Mouse (Mus musculus) forebrain, postnatal 0 days (tissue): ENCODE measurements around the gene Meis1. TPM values are rescaled to one million over a fixed set of nuclear protein-coding genes. Genes with fewer than 3 reads are reported as not detected.
A peak's percentile ranks its signal among the peaks of the same experiment; 100 is the strongest.

Experiments used
- ATAC-seq: fragments of 200-750 bp; cut with Nextera tagmentation; 2 replicates; pipeline ENCODE4 v1.8.0; 2017; ENCODE audit warnings: mild to moderate bottlenecking, moderate library complexity
- DNase-seq: peaks from one replicate; pipeline ENCODE4 v3.0.0-alpha.2; 2015
- H3K27ac ChIP-seq: fragments of 300-500 bp; sonication (generic); 2 replicates; pipeline ENCODE4 v1.5.1; 2014; ENCODE audit warnings: low read depth, mild to moderate bottlenecking, antibody characterized with exemption, low read length, moderate library complexity, mixed read lengths
- H3K27me3 ChIP-seq: fragments of 300-500 bp; sonication (generic); 2 replicates; pipeline ENCODE4 v1.6.1; 2014; ENCODE audit warnings: mild to moderate bottlenecking, low read length, mixed read lengths; ENCODE audit not compliant: insufficient read depth
- H3K36me3 ChIP-seq: fragments of 300-500 bp; sonication (generic); 2 replicates; pipeline ENCODE4 v1.6.1; 2014; ENCODE audit warnings: mild to moderate bottlenecking, moderate library complexity; ENCODE audit not compliant: insufficient read depth
- H3K4me1 ChIP-seq: fragments of 300-500 bp; sonication (generic); 2 replicates; pipeline ENCODE4 v1.6.1; 2014; ENCODE audit warnings: antibody characterized with exemption; ENCODE audit not compliant: insufficient read depth
- H3K4me2 ChIP-seq: fragments of 300-500 bp; sonication (generic); 2 replicates; pipeline ENCODE4 v1.6.1; 2014; ENCODE audit warnings: low read depth, mild to moderate bottlenecking, moderate library complexity
- H3K4me3 ChIP-seq: fragments of 300-500 bp; sonication (generic); 2 replicates; pipeline ENCODE4 v1.5.1; 2014; ENCODE audit warnings: low read depth, low read length, mixed read lengths
- H3K9ac ChIP-seq: fragments of 300-500 bp; sonication (generic); 2 replicates; pipeline ENCODE4 v1.6.1; 2014; ENCODE audit warnings: mild to moderate bottlenecking
- H3K9me3 ChIP-seq: fragments of 300-500 bp; sonication (generic); 2 replicates; pipeline ENCODE4 v1.6.1; 2016; ENCODE audit warnings: low read length
- CTCF ChIP-seq: sonication (generic); IDR thresholded peaks from 2 replicates; pipeline ENCODE4 v1.5.1; 2016; ENCODE audit warnings: antibody characterized with exemption, control low read depth, low read depth
- WGBS: fragments of 180-500 bp; shearing (Covaris S2); extraction: QIAGEN DNeasy Blood & Tissue Kit; methylation state at CpG from one replicate; pipeline ENCODE4 v1.1.7; 2014; 5-methylcytosine and 5-hydroxymethylcytosine counted together
- polyA plus RNA-seq: library from polyadenylated mRNA; unstranded; fragments of >200 nt; fragmentation: Nextera tagmentation; extraction: Ambion mirVana; gene quantifications from 2 replicates; pipeline ENCODE4 v1.2.1, GENCODE M21; 2015
- total RNA-seq: library from RNA; depleted of rRNA; stranded (reverse); fragments of >200 nt; gene quantifications from 2 replicates; pipeline ENCODE4 v1.2.3, GENCODE M21; 2014

The Meis1 gene
- total and polyA plus RNA-seq, 2 experiments from 2014 or later: 12.5 to 16.9 TPM

DNA sequence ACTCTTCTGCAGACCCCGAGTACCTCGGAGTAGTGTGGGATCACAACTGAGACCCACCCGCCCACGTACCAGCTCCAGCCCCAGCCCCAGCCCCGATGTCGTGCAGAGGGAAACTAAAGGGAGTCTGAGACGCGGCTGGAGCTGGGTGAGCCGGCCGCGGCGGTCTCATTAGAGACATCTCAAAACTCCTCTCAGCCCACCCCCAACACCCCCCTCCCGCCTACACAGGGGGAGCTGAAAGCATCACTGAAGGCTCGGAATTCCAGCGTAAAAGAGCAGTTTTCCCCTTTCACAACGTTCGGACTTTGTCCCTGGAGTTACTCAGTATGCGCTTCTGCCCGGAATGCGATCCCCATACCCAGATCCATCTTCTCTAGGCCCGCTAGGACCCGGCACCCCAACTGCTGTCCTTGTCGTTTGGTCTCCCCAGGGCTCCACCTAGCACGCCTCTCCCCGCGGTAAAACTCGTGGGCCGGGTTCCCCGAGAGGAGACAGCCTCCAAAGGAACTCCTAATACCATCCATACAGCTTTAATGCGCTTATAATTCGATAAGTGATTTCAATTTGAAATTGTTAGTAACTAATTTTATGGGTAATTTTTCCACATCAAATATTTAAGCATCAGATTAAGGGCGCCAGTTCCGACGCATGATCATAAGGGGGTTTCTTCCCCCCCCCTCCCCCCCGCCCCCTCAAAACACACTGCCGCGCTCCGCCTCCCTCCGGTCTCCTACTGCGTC, 141.7 kb downstream of the Meis1 start:
- no peak overlapping the region for H3K27ac ChIP-seq
- peak overlapping the region; percentile 76 for H3K4me2 ChIP-seq
- H3K9ac ChIP-seq: peak overlapping the region; percentile 31; the same call in 1 of the 2 replicates
- peak overlapping the region; percentile 46 for H3K4me3 ChIP-seq
- WGBS: 2% methylated on average over 39 of the region's 40 CpGs
- 0 out of 2 replicates have a peak, but pooled peaks cover 4% of the 10 kb centered on the region for H3K4me1 ChIP-seq
- H3K36me3 ChIP-seq: no peaks in the 10 kb centered on the region
- no peaks in the 10 kb centered on the region for H3K9me3 ChIP-seq
- ATAC-seq: peak; percentile 32
- H3K27me3 ChIP-seq: peaks cover 40% of the 10 kb centered on the region
- TF ChIP-seq CTCF: no peak
- DNase-seq: peak; percentile 81

DNA sequence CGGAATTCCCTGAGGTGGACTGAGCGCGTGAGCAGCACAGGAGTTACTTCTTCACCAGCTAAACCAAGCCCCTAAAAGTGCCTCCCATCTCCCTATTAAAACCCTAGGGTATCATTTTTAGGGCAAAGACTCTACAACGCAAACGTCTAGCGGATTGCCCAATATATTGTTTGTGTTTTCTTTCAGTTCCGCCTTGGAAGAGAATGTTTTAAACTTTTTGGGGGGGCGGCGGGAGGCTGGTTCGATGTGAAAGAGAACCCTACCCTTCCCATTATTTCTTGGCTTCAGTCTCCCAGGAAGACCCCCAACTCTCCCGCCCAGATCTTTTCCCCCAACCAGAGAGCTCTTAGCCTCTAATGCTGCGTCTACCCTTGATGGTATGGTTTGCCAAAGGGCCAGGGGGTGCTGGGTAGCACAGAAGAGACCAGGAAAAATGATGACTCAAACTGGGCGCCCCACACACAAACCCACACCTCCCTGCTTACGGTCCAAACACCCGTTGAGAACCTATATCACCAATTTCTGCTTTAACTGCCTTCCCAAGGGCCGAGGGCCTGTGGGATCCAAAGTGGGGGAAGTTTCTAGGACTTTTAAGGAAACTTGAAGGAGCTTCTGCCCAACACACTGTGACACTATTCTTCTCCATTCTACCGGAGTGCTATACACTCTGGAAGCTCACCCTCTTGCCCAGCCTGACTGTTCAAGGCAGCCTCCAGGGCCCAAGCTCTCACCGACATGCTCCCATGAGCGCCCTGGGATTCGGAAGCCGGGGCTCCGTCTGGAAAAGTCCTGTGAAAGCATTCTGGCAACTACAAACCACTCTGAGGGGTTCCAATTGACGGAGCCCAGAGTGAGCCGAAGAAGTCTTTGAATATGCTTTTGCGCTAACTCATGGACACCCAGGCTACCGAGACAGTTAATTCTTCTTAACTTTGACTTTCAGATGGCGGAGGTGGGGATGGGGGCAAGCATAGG, 142.6 kb downstream of the Meis1 start:
- Histone ChIP-seq H3K9me3 (no peaks in the 10 kb centered on the region), H3K9ac (no peak overlapping the region), H3K4me2 (peak overlapping the region; percentile 76), H3K27me3 (peaks cover 40% of the 10 kb centered on the region), H3K4me1 (0 out of 2 replicates have a peak, but pooled peaks cover 10% of the 10 kb centered on the region), H3K27ac (no peak overlapping the region), H3K36me3 (no peaks in the 10 kb centered on the region), H3K4me3 (peak overlapping the region; percentile 46; the same call in 1 of the 2 replicates)
- 10% methylated on average over 27 of the region's 27 CpGs for WGBS
- DNase-seq (peak; percentile 34), ATAC-seq (no peak)
- TF ChIP-seq CTCF: no peak

GRCm38 (mm10) chr11:18875001-18875902, 143.5 kb downstream of the Meis1 start:
- ATAC-seq (no peak), DNase-seq (peak; percentile 40)
- no peak overlapping the region for H3K9ac ChIP-seq
- no peak overlapping the region for H3K4me3 ChIP-seq
- WGBS: 3% methylated on average over 27 of the region's 27 CpGs
- peaks cover 47% of the 10 kb centered on the region for H3K27me3 ChIP-seq
- H3K27ac ChIP-seq: no peak overlapping the region
- H3K36me3 ChIP-seq: no peaks in the 10 kb centered on the region
- no peak for TF ChIP-seq CTCF
- H3K4me2 ChIP-seq: no peak overlapping the region
- 0 out of 2 replicates have a peak, but pooled peaks cover 10% of the 10 kb centered on the region for H3K4me1 ChIP-seq
- no peaks in the 10 kb centered on the region for H3K9me3 ChIP-seq

GRCm38 (mm10) chr11:18874278-18875000, 144.3 kb downstream of the Meis1 start:
- 2% methylated on average over 18 of the region's 18 CpGs for WGBS
- H3K9me3 ChIP-seq: no peaks in the 10 kb centered on the region
- H3K36me3 ChIP-seq: no peaks in the 10 kb centered on the region
- no peak overlapping the region for H3K9ac ChIP-seq
- no peak for TF ChIP-seq CTCF
- no peak overlapping the region for H3K4me2 ChIP-seq
- DNase-seq (peak; percentile 48), ATAC-seq (no peak)
- no peak overlapping the region for H3K27ac ChIP-seq
- 0 out of 2 replicates have a peak, but pooled peaks cover 10% of the 10 kb centered on the region for H3K4me1 ChIP-seq
- peaks cover 55% of the 10 kb centered on the region for H3K27me3 ChIP-seq
- no peak overlapping the region for H3K4me3 ChIP-seq

DNA sequence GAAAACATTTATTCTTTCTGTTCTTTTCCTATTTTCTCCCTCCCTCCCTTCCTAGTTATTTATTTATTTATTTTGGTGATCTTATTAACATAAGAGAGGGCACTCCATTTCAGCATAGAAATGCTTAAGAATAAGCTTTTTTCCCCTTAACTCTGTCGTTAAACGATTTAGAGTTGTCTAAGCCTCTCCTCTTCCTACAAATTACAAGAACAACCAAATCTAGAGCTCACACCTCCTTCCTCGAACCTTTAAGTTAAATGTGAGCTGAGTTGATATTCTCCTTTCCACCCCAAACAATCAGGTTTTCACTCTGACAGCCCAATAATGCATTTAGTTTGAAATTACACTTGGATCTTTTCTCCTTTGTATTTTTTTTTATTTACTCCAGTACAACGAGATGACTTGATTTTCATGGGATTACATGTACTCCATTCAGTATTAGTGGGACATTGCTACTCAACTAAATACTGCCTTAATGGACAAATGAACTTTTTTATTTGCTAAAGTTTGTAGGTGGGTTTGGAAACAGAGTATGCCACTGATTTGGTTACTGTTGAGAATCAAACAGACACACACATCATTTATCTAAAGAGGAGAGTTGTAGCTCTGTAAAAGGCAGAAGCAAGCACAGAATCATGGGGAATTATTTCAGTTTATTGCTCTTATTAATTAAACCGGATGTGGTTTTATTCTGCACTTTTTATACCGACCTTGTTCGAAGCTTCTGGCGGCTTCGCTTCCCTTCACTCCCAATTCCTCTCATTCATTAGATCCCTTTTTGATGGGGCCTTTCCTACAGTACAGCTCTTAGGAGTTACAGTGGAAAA, 145.1 kb downstream of the Meis1 start:
- no peak for ATAC-seq
- Histone ChIP-seq H3K36me3 (no peaks in the 10 kb centered on the region), H3K4me1 (0 out of 2 replicates have a peak, but pooled peaks cover 10% of the 10 kb centered on the region), H3K4me2 (no peak overlapping the region), H3K9ac (no peak overlapping the region), H3K27ac (no peak overlapping the region), H3K9me3 (no peaks in the 10 kb centered on the region), H3K4me3 (no peak overlapping the region), H3K27me3 (peaks cover 59% of the 10 kb centered on the region)
- peak; percentile 79 for DNase-seq
- WGBS: 7% methylated on average over 9 of the region's 9 CpGs
- TF ChIP-seq CTCF: no peak
